Comparison of ENCODE assay signal across 19 mouse cellular contexts in the genomic region with DNA sequence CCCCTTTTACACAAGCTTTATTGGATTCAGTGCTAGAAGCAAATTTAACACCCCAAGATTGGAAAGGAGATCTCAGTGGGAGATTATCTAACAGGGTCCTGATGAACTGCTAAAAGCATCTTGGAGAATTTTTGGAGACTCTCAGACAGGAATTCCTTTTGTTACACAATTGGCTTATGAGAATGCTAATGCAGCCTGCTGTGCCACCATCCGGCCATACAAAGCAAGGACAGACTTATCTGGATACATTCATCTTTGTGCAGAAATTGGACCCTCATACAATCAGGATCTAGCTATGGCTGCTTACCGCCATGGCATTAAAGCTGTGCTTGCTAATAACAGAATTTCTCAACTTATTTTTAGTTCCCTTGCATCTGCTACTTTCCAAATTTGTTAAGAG. TPM values are rescaled to one million over a fixed set of nuclear protein-coding genes. Genes with fewer than 3 reads are reported as not detected.
DNase-seq lines count a peak whose midpoint lies in the region; ATAC-seq and TF ChIP-seq lines count a peak whose summit lies in the region.
"Had no signal": no experiment of that assay in that cellular context is flagged by ENCODE, and none has a peak within 500 bp of the region (broad histone marks: within the 10 kb centered on the region; RNA-seq: fewer than 3 reads in every experiment).

No protein-coding gene starts in this region.

- no peak overlapping the region for H3K27ac ChIP-seq in forebrain, embryonic 14.5 days (ENCODE audit: low read depth, low read length)
- no peak overlapping the region for H3K27ac ChIP-seq in forebrain, embryonic 11.5 days (ENCODE audit: low read depth, low read length)
- H3K27ac ChIP-seq in kidney, postnatal 0 days, result no peak overlapping the region
- H3K27ac ChIP-seq in cortical plate, adult 2 months (ENCODE audit: insufficient read depth, low read length), result no peak overlapping the region
- no peak overlapping the region for H3K27ac ChIP-seq in midbrain, embryonic 11.5 days (ENCODE audit: low read depth, low read length)

- TF ChIP-seq POLR2A in cortical plate, adult 2 months (IDR thresholded peaks at IDR 0.05; ENCODE audit: extremely low read depth, insufficient read depth, low read length), result no peak

- no peak overlapping the region for H3K4me2 ChIP-seq in forebrain, embryonic 14.5 days (ENCODE audit: low read length)
- H3K4me2 ChIP-seq in forebrain, embryonic 11.5 days (ENCODE audit: low read depth, low read length, severe bottlenecking), result no peak overlapping the region
- no peak overlapping the region for H3K4me2 ChIP-seq in kidney, postnatal 0 days (ENCODE audit: low read length)
- no peak overlapping the region for H3K4me2 ChIP-seq in midbrain, embryonic 11.5 days
- H3K4me2 ChIP-seq: liver, embryonic 11.5 days had no signal

- no peaks in the 10 kb centered on the region for H3K36me3 ChIP-seq in forebrain, embryonic 14.5 days (ENCODE audit: control insufficient read depth, insufficient read depth, low read length)
- no peaks in the 10 kb centered on the region for H3K36me3 ChIP-seq in forebrain, embryonic 11.5 days (ENCODE audit: control insufficient read depth, insufficient read depth, low read length)
- no peaks in the 10 kb centered on the region for H3K36me3 ChIP-seq in kidney, postnatal 0 days (ENCODE audit: insufficient read depth, low read length)
- H3K36me3 ChIP-seq in midbrain, embryonic 11.5 days (ENCODE audit: control insufficient read depth, insufficient read depth, low read length), result no peaks in the 10 kb centered on the region

- no peaks in the 10 kb centered on the region for H3K4me1 ChIP-seq in forebrain, embryonic 14.5 days (ENCODE audit: control insufficient read depth, insufficient read depth, low read length)
- no peaks in the 10 kb centered on the region for H3K4me1 ChIP-seq in forebrain, embryonic 11.5 days (replicated peaks; ENCODE audit: control insufficient read depth, insufficient read depth, low read length)
- H3K4me1 ChIP-seq in kidney, postnatal 0 days (replicated peaks; ENCODE audit: insufficient read depth, low read length), result no peaks in the 10 kb centered on the region
- H3K4me1 ChIP-seq in cortical plate, adult 2 months (ENCODE audit: control insufficient read depth, insufficient read depth, low read length), result no peaks in the 10 kb centered on the region
- H3K4me1 ChIP-seq in midbrain, embryonic 11.5 days (ENCODE audit: control insufficient read depth, insufficient read depth, low read length), result no peaks in the 10 kb centered on the region

- TF ChIP-seq CTCF in kidney, postnatal 0 days (IDR thresholded peaks at IDR 0.05; ENCODE audit: low read depth), result peak; percentile 44; the same call in 1 of the 2 replicates
- peak; percentile 46 for TF ChIP-seq CTCF in cortical plate, adult 2 months (IDR thresholded peaks at IDR 0.05; ENCODE audit: extremely low read depth, insufficient read depth, low read length)

- no peak overlapping the region for H3K4me3 ChIP-seq in forebrain, embryonic 14.5 days (ENCODE audit: low read depth, low read length)
- no peak overlapping the region for H3K4me3 ChIP-seq in forebrain, embryonic 11.5 days (ENCODE audit: low read depth, low read length)
- no peak overlapping the region for H3K4me3 ChIP-seq in kidney, postnatal 0 days (replicated peaks; ENCODE audit: low read depth, low read length)
- H3K4me3 ChIP-seq in cortical plate, adult 2 months (ENCODE audit: insufficient read depth, low read length), result no peak overlapping the region
- H3K4me3 ChIP-seq in midbrain, embryonic 11.5 days (ENCODE audit: low read depth, low read length), result no peak overlapping the region

- 29% methylated on average over 2 of the region's 2 CpGs for whole genome bisulfite sequencing in forebrain, embryonic 14.5 days
- WGBS in forebrain, embryonic 11.5 days, result 39% methylated on average over 2 of the region's 2 CpGs
- WGBS in kidney, postnatal 0 days, result 85% methylated on average over 2 of the region's 2 CpGs
- WGBS in midbrain, embryonic 11.5 days, result 53% methylated on average over 2 of the region's 2 CpGs

- H3K27me3 ChIP-seq in forebrain, embryonic 14.5 days (replicated peaks; ENCODE audit: control insufficient read depth, insufficient read depth, low read length), result no peaks in the 10 kb centered on the region
- no peaks in the 10 kb centered on the region for H3K27me3 ChIP-seq in forebrain, embryonic 11.5 days (ENCODE audit: control insufficient read depth, insufficient read depth, low read length)
- H3K27me3 ChIP-seq in kidney, postnatal 0 days (ENCODE audit: insufficient read depth, low read length), result no peaks in the 10 kb centered on the region
- no peaks in the 10 kb centered on the region for H3K27me3 ChIP-seq in midbrain, embryonic 11.5 days (ENCODE audit: control insufficient read depth, insufficient read depth, low read length)

- no peak for ATAC-seq in forebrain, embryonic 14.5 days
- no peak for ATAC-seq in forebrain, embryonic 11.5 days (replicated peaks; ENCODE audit: low FRiP score)
- ATAC-seq in kidney, postnatal 0 days (replicated peaks; ENCODE audit: low FRiP score, low read depth), result no peak
- no peak for ATAC-seq in midbrain, embryonic 11.5 days (ENCODE audit: low FRiP score)
- ATAC-seq: intestine, embryonic 16.5 days had no signal

- no peak overlapping the region for H3K9ac ChIP-seq in forebrain, embryonic 14.5 days (ENCODE audit: low read length)
- no peak overlapping the region for H3K9ac ChIP-seq in forebrain, embryonic 11.5 days (ENCODE audit: low read length)
- no peak overlapping the region for H3K9ac ChIP-seq in kidney, postnatal 0 days (ENCODE audit: low read depth, low read length)
- H3K9ac ChIP-seq in midbrain, embryonic 11.5 days (ENCODE audit: low read length), result no peak overlapping the region

- no peaks in the 10 kb centered on the region for H3K9me3 ChIP-seq in forebrain, embryonic 14.5 days (replicated peaks; ENCODE audit: control insufficient read depth, low read length)
- no peaks in the 10 kb centered on the region; the same call in 1 of the 2 replicates for H3K9me3 ChIP-seq in forebrain, embryonic 11.5 days (ENCODE audit: control insufficient read depth, low read length)
- no peaks in the 10 kb centered on the region for H3K9me3 ChIP-seq in kidney, postnatal 0 days (replicated peaks; ENCODE audit: low read length)
- peaks cover 4% of the 10 kb centered on the region for H3K9me3 ChIP-seq in midbrain, embryonic 11.5 days (ENCODE audit: control insufficient read depth, low read length)

- peak; percentile 40 for DNase-seq in forebrain, embryonic 14.5 days (ENCODE audit: low spot score)
- DNase-seq in forebrain, embryonic 11.5 days (ENCODE audit: low spot score), result no peak
- peak; percentile 15 for DNase-seq in kidney, postnatal 0 days (ENCODE audit: low spot score)
- DNase-seq in kidney, postnatal 4 days, result no peak
- peak; percentile 52 for DNase-seq in 3T3-L1 (ENCODE audit: low read depth, low spot score)
- no peak for DNase-seq in B cell, adult 2 months
- no peak for DNase-seq in midbrain, embryonic 11.5 days (ENCODE audit: low spot score, missing footprints)
- DNase-seq: adrenal gland, adult 8-10 months; cerebellum, adult 8-10 months; embryo, embryonic 11 days; gastrocnemius, postnatal 36 days; kidney, postnatal 10 days; layer of hippocampus, adult 9-11 months; left cerebral cortex, postnatal 4 days; lung, postnatal 14 days; thymus, adult 18-20 months had no signal

RNA-seq across cellular contexts. Expression of gene Tra2b, which starts 23.8 kb away (rescaled TPM):
- polyA plus RNA-seq in forebrain, embryonic 14.5 days (2014; fragmentation: Nextera tagmentation; extraction: Ambion mirVana), result 323 and 365 TPM in 2 replicates
- polyA plus RNA-seq in forebrain, embryonic 11.5 days (2014; fragmentation: Nextera tagmentation; extraction: Ambion mirVana), result 484 and 514 TPM in 2 replicates
- 242 and 280 TPM in 2 replicates for polyA plus RNA-seq in kidney, postnatal 0 days (2015; fragmentation: Nextera tagmentation; extraction: Ambion mirVana)
- polyA plus RNA-seq in cortical plate, adult 2 months (2012; rRNA removed), result 65.6 and 72.6 TPM in 2 replicates
- polyA plus RNA-seq in midbrain, embryonic 11.5 days (2014; fragmentation: Nextera tagmentation; extraction: Ambion mirVana), result 473 and 513 TPM in 2 replicates

Comparison
In these comparisons a context has a peak if more than half of its experiments do, and no peak if none do; other contexts are left out.
1. DNase-seq: peak in forebrain, embryonic 14.5 days (single experiment), kidney, postnatal 0 days (single experiment) and 3T3-L1 (single experiment); none in forebrain, embryonic 11.5 days (single experiment), kidney, postnatal 4 days (0 of 2), B cell, adult 2 months (0 of 2) and midbrain, embryonic 11.5 days (single experiment).